Mouse (Mus musculus): ENCODE measurements around the gene Mcu.
A peak's percentile ranks its signal among the peaks of the same experiment; 100 is the strongest.

The Mcu gene

DNA sequence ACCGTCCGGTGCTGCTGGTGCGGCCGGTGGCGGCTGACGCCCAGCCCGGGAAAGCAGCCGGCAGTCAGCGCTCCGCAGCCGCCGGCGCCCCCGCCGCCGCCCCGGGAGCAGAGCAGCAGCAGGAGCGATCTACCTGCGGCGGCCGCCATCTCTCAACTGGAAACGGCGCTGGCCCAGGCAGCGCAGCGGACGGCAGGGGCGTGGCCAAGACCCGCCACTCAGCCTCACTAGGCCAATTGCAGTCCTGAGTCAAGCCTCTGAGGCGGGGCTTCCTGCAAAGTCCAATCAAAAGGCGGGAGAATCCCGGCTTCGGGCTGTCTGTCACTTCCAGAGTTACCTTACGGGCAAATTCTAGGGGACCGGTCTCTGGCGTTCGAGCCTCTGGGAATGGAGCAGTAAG lies at the start of gene Mcu:
Gene Mcu (minus strand): TSS at position 171 of the 400 bp plus-strand sequence.
- peak; percentile 94 for DNase-seq (ENCODE audit: inconsistent ontology term)

- DNase-seq (ENCODE audit: inconsistent ontology term): no peak
Observed at GRCm38 (mm10) chr10:59665503-59666291, 49.2 kb upstream of the Mcu start.

GRCm38 (mm10) chr10:59664765-59665164 lies 48.3 kb upstream of the Mcu start:
- no peak for DNase-seq (ENCODE audit: inconsistent ontology term)

DNA sequence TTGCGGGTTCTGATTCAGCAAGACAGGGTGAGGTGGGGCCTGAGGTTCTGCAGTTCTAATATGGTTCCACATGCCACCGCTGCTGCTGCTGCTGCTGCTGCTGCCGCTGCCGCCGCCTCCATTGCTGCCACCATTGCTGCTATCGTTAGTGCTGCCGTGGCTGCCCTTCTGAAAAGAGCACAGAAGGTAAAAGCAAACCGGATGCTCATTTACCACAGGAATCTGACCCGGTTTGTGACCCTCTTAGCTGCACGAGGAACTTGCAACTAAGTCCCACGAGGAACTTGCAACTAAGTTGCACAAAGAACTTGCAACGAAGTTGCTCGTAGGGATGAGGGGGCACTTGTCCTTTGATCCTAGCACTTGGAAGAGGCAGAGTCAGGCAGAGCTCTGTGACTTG lies 40.3 kb upstream of the Mcu start:
- DNase-seq (ENCODE audit: inconsistent ontology term): no peak

DNA sequence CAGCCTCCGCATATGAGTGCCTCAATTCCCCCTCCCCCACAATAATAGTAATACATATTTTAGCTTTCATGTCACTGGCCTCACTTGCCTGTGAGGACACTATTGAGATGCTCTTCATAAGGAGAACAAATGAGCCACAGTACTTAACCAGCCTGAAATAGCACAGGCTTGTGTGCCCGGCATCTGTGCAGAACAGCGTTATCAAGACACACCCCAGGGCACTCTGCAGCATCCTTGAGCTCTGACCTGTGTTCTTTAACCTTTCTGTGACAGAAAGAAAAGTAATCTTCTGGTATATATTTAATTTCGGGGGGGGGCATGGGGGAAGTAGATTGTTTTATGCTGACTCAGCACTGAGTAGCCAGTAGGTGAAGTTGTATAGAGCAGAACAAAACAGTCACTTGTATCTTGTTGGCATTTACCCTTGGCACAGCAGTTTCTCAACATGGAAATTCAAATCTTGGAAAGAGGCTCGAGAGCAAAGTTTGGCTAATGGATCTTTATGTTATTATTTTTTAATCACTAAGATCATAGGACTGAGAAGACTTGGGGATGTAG lies 30.4 kb upstream of the Mcu start:
- DNase-seq (ENCODE audit: inconsistent ontology term): no peak

GRCm38 (mm10) chr10:59645153-59645552 lies 28.7 kb upstream of the Mcu start:
- DNase-seq (ENCODE audit: inconsistent ontology term): no peak

GRCm38 (mm10) chr10:59644710-59645109 lies 28.2 kb upstream of the Mcu start:
- no peak for DNase-seq (ENCODE audit: inconsistent ontology term)

- no peak for DNase-seq (ENCODE audit: inconsistent ontology term)
Observed at GRCm38 (mm10) chr10:59643645-59644044, 27.2 kb upstream of the Mcu start.

GRCm38 (mm10) chr10:59642659-59643377 lies 26.3 kb upstream of the Mcu start:
- DNase-seq (ENCODE audit: inconsistent ontology term): peak; percentile 93

- peak; percentile 46 for DNase-seq (ENCODE audit: inconsistent ontology term)
Observed at GRCm38 (mm10) chr10:59638576-59638975, 22.1 kb upstream of the Mcu start.

GRCm38 (mm10) chr10:59637596-59638124 lies 21.2 kb upstream of the Mcu start:
- no peak for DNase-seq (ENCODE audit: inconsistent ontology term)

- DNase-seq (ENCODE audit: inconsistent ontology term): no peak
Observed at GRCm38 (mm10) chr10:59636751-59637533, 20.4 kb upstream of the Mcu start.

- no peak for DNase-seq (ENCODE audit: inconsistent ontology term)
Observed at GRCm38 (mm10) chr10:59636048-59636447, 19.6 kb upstream of the Mcu start.

- DNase-seq (ENCODE audit: inconsistent ontology term): no peak
Observed at GRCm38 (mm10) chr10:59629506-59629782, 13.0 kb upstream of the Mcu start.

GRCm38 (mm10) chr10:59628641-59629505 lies 12.4 kb upstream of the Mcu start:
- DNase-seq (ENCODE audit: inconsistent ontology term): no peak

DNA sequence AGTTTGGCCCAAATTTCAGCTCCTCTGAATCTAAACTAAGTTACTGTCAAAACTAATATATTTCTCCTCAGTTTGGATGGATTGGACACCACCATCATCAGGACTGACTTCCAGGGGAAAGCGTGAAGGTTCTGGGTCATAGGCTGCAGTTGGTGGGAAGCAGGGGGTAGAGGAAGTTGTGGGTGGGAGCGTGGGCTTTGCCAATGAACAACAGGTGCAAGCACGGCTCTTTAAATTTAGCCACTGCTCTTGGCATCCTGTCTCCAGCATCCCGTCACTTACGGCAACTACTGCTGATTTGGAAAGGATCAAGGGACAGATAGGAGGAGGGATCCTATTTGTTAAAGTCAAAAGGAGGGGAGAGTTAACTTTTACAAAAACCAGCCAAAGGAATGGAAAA lies 7.0 kb upstream of the Mcu start:
- no peak for DNase-seq (ENCODE audit: inconsistent ontology term)

DNA sequence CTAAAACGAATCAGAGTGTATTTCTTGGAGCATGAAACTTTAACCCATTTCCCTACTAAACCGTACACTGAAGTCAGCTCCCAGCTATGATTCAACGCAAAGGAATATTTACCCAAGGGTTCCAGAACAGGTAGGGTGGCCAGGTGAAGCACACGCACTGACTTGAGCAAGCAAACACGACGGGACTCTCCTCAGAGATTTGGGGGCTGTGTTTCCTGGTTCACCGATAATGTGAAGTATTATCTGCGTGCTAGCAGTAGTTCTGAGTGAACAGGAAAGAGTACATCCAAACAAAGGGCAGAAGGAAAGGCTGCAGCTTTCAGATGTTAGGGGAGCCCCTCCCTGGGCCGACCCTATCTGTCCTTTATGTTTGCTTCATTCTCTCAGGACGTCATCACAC lies 4.9 kb upstream of the Mcu start:
- DNase-seq (ENCODE audit: inconsistent ontology term): no peak

DNA sequence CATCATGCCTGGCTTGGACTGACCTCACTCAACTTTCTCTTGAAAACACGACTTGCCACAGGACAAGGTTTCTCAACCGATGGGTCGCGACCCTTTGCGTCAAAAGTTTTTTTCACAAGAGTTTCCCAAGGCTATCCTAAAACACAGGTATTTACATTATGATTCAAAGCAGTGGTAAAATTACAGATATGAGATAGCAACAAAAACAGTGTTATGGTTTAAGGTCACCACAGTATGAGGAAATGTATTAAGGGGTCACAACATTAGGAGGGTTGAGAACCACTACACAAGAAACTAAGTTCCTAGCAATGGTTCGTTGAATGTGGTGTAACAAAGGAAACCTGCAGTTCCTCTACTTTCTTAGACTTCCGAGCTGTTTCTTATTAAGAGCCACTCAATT lies 1.3 kb upstream of the Mcu start:
- DNase-seq (ENCODE audit: inconsistent ontology term): no peak

- peak; percentile 87 for DNase-seq (ENCODE audit: inconsistent ontology term)
Observed at GRCm38 (mm10) chr10:59615981-59616520, 441 bp downstream of the Mcu start, which contains the start of gene Gm10322. Gene Gm10322, plus strand, starts transcription at chr10:59616063.

DNA sequence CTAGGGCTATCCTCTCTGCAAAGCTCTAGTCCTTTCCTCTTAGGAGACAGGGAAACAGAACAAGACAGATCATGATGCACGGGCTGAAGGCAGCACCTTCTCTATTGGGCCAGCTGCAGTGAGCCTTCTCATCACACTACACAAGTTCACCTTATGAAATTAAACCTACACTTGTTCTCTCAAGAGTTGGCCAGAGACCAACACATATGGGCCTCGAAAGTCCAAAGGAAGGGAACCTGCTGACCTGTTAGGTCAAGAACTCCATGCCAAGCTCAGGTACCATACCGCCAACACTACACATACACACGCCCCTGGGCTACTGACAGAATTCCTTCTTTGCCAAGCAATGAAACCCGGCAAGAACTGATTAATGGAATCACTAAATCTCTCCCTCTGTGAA lies 1.1 kb downstream of the Mcu start:
- peak; percentile 16 for DNase-seq (ENCODE audit: inconsistent ontology term)

- DNase-seq (ENCODE audit: inconsistent ontology term): no peak
Observed at GRCm38 (mm10) chr10:59614141-59614540, 2.4 kb downstream of the Mcu start.
